ENCODE assay signal across 11 mouse cellular contexts in the genomic region with DNA sequence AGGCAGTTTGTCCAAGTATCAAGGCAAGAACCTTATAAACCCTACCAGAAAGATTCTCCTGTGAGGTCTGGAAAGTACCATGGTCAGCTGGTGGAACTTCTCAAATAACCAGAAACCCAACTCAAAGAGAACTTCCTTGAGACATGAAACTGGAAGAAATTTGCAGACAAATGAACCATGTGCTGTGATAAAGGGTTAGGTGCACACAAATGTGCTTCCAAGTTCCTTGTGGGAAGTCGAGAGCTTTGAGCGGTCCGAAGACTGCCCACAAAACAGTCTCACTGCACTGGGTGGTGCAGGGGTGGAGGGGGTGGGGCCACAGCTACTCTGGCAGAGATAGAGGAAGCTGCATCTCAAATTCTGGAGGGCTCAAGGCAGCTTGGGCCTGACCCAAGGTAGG.
DNase-seq lines count a peak whose midpoint lies in the region; ATAC-seq and TF ChIP-seq lines count a peak whose summit lies in the region.
"Had no signal": no experiment of that assay in that cellular context is flagged by ENCODE, and none has a peak within 500 bp of the region (broad histone marks: within the 10 kb centered on the region; RNA-seq: fewer than 3 reads in every experiment).

No protein-coding gene starts in this region.

- peak; percentile 45 for DNase-seq in intestine, embryonic 14.5 days (ENCODE audit: low spot score)
- peak; percentile 13 for DNase-seq in c-Kit-positive CD71-positive TER-119-negative erythroid progenitor cells, embryonic 14.5 days (ENCODE audit: low read depth)
- DNase-seq in liver, embryonic 14.5 days (ENCODE audit: low read depth in 3 of 3, low spot score in 3 of 3) = no peak
- DNase-seq in spleen, adult 18-20 months = peak; percentile 49 to 52
- DNase-seq in right cerebral cortex, postnatal 25 days = no peak
- DNase-seq in urinary bladder, postnatal 36 days (ENCODE audit: low spot score in 2 of 2) = no peak
- DNase-seq in cerebellum, postnatal 25 days = no peak
- DNase-seq: cerebellum, postnatal 36 days had no signal

- no peak for ATAC-seq in intestine, embryonic 14.5 days (replicated peaks; ENCODE audit: low FRiP score, low TSS enrichment, low read depth)
- no peak for ATAC-seq in intestine, embryonic 15.5 days
- ATAC-seq in liver, embryonic 14.5 days (ENCODE audit: insufficient read depth) = peak; percentile 46; the same call in 1 of the 2 replicates
- ATAC-seq: hindbrain, embryonic 16.5 days had no signal

- no peak overlapping the region for H3K4me2 ChIP-seq in intestine, embryonic 14.5 days (ENCODE audit: low read length)
- no peak overlapping the region for H3K4me2 ChIP-seq in intestine, embryonic 15.5 days (replicated peaks)
- peak overlapping the region; percentile 41 for H3K4me2 ChIP-seq in liver, embryonic 14.5 days (ENCODE audit: low read depth)
- H3K4me2 ChIP-seq: stomach, embryonic 15.5 days had no signal

- H3K4me3 ChIP-seq in intestine, embryonic 14.5 days (ENCODE audit: low read depth, low read length) = no peak overlapping the region
- H3K4me3 ChIP-seq in intestine, embryonic 15.5 days (replicated peaks) = no peak overlapping the region
- no peak overlapping the region for H3K4me3 ChIP-seq in liver, embryonic 14.5 days (ENCODE audit: insufficient read depth in 1 of 2, low read depth in 2 of 2, low read length in 2 of 2)
- H3K4me3 ChIP-seq: stomach, embryonic 15.5 days had no signal

- H3K4me1 ChIP-seq in intestine, embryonic 14.5 days (replicated peaks; ENCODE audit: control insufficient read depth, insufficient read depth, low read length) = peaks cover 14% of the 10 kb centered on the region
- H3K4me1 ChIP-seq in intestine, embryonic 15.5 days (replicated peaks) = peaks cover 12% of the 10 kb centered on the region
- peaks cover 2 to 20% of the 10 kb centered on the region in 2 experiments; a peak in 3 of 4 replicates for H3K4me1 ChIP-seq in liver, embryonic 14.5 days (replicated peaks; ENCODE audit: control insufficient read depth in 2 of 2, insufficient read depth in 2 of 2, low read length in 1 of 2)

- TF ChIP-seq EP300 in liver, embryonic 14.5 days (IDR thresholded peaks at IDR 0.05; ENCODE audit: low read depth) = no peak

- TF ChIP-seq CTCF in liver, embryonic 14.5 days (IDR thresholded peaks at IDR 0.05; ENCODE audit: low read depth) = no peak

- no peaks in the 10 kb centered on the region for H3K9me3 ChIP-seq in intestine, embryonic 14.5 days (ENCODE audit: control insufficient read depth, low read length)
- H3K9me3 ChIP-seq in intestine, embryonic 15.5 days = no peaks in the 10 kb centered on the region
- H3K9me3 ChIP-seq in liver, embryonic 14.5 days (ENCODE audit: control insufficient read depth, low read length) = no peaks in the 10 kb centered on the region
- H3K9me3 ChIP-seq: stomach, embryonic 15.5 days had no signal

- H3K36me3 ChIP-seq in intestine, embryonic 14.5 days (ENCODE audit: control insufficient read depth, insufficient read depth, low read length) = no peaks in the 10 kb centered on the region
- no peaks in the 10 kb centered on the region for H3K36me3 ChIP-seq in intestine, embryonic 15.5 days
- no peaks in the 10 kb centered on the region for H3K36me3 ChIP-seq in liver, embryonic 14.5 days (replicated peaks; ENCODE audit: control insufficient read depth, insufficient read depth, low read depth)
- H3K36me3 ChIP-seq: stomach, embryonic 15.5 days had no signal

- H3K27me3 ChIP-seq in intestine, embryonic 14.5 days (replicated peaks; ENCODE audit: control insufficient read depth, insufficient read depth, low read length) = no peaks in the 10 kb centered on the region
- H3K27me3 ChIP-seq in intestine, embryonic 15.5 days (replicated peaks) = no peaks in the 10 kb centered on the region
- H3K27me3 ChIP-seq in liver, embryonic 14.5 days (ENCODE audit: control insufficient read depth, insufficient read depth, low read length) = no peaks in the 10 kb centered on the region; the same call in 1 of the 2 replicates
- H3K27me3 ChIP-seq: stomach, embryonic 15.5 days had no signal

- H3K9ac ChIP-seq in intestine, embryonic 14.5 days (ENCODE audit: low read length) = no peak overlapping the region
- no peak overlapping the region for H3K9ac ChIP-seq in intestine, embryonic 15.5 days
- H3K9ac ChIP-seq in liver, embryonic 14.5 days (replicated peaks) = no peak overlapping the region
- H3K9ac ChIP-seq: stomach, embryonic 15.5 days had no signal

- WGBS in intestine, embryonic 14.5 days = 70% methylated on average over 3 of the region's 3 CpGs
- WGBS in intestine, embryonic 15.5 days = 67% methylated on average over 3 of the region's 3 CpGs
- WGBS in liver, embryonic 14.5 days (ENCODE audit: insufficient replicate concordance) = 10% methylated on average over 3 of the region's 3 CpGs

- H3K27ac ChIP-seq in intestine, embryonic 14.5 days (ENCODE audit: low read depth) = no peak overlapping the region
- H3K27ac ChIP-seq in intestine, embryonic 15.5 days = no peak overlapping the region
- H3K27ac ChIP-seq in liver, embryonic 14.5 days = no peak overlapping the region
- H3K27ac ChIP-seq: stomach, embryonic 15.5 days had no signal

Comparison
In these comparisons a context has a peak if more than half of its experiments do, and no peak if none do; other contexts are left out.
1. DNase-seq: peak in intestine, embryonic 14.5 days (single experiment), c-Kit-positive CD71-positive TER-119-negative erythroid progenitor cells, embryonic 14.5 days (single experiment) and spleen, adult 18-20 months (2 of 2); none in liver, embryonic 14.5 days (0 of 3), right cerebral cortex, postnatal 25 days (single experiment), urinary bladder, postnatal 36 days (0 of 2) and cerebellum, postnatal 25 days (0 of 2).